Mouse (Mus musculus): ENCODE data around the gene Mtrf1.
"Not testable (repeated sequence)": the region's sequence is repeated elsewhere in the genome, so short reads cannot be mapped to it uniquely, and the experiment has no call there.

The Mtrf1 gene

GRCm38 (mm10) chr14:79445055-79445620 lies 47.6 kb downstream of the Mtrf1 start:
- DNase-seq (ENCODE audit: low read depth), result no peak

GRCm38 (mm10) chr14:79451681-79452590 lies 54.4 kb downstream of the Mtrf1 start, which contains the start of gene Kbtbd6:
Gene Kbtbd6, plus strand, starts transcription at chr14:79451835.
- peak; percentile 94 for DNase-seq (ENCODE audit: low read depth)

GRCm38 (mm10) chr14:79452591-79452934 lies 55.0 kb downstream of the Mtrf1 start:
- not testable (repeated sequence) for DNase-seq (ENCODE audit: low read depth)

- DNase-seq (ENCODE audit: low read depth), result no peak
Measured at GRCm38 (mm10) chr14:79460401-79460800, 62.8 kb downstream of the Mtrf1 start.

- DNase-seq (ENCODE audit: low read depth), result no peak
Measured at GRCm38 (mm10) chr14:79460988-79461387, 63.4 kb downstream of the Mtrf1 start.

GRCm38 (mm10) chr14:79465623-79466022 lies 68.1 kb downstream of the Mtrf1 start:
- peak; percentile 34 for DNase-seq (ENCODE audit: low read depth)

GRCm38 (mm10) chr14:79467621-79468020 lies 70.0 kb downstream of the Mtrf1 start:
- peak; percentile 68 for DNase-seq (ENCODE audit: low read depth)

Data from induced T-regulatory cell, adult 2 months (primary cell).